Mouse (Mus musculus) liver, postnatal 0 days (tissue): ENCODE measurements at regions not wholly inside any gene's neighbourhood (a gene's known extent, or its start where the extent isn't known, plus 50 kb on each side); places are given as distances from the start of the nearest gene placed in this dataset.

Experiments
- CTCF ChIP-seq: sonication (generic); IDR thresholded peaks from 2 replicates; pipeline ENCODE4 v1.5.1; 2016; ENCODE audit warnings: antibody characterized with exemption, low read depth
- EP300 ChIP-seq: IDR thresholded peaks from 2 replicates; pipeline ENCODE4 v1.6.1; 2016; ENCODE audit warnings: antibody characterized with exemption, low read depth, mild to moderate bottlenecking

DNA sequence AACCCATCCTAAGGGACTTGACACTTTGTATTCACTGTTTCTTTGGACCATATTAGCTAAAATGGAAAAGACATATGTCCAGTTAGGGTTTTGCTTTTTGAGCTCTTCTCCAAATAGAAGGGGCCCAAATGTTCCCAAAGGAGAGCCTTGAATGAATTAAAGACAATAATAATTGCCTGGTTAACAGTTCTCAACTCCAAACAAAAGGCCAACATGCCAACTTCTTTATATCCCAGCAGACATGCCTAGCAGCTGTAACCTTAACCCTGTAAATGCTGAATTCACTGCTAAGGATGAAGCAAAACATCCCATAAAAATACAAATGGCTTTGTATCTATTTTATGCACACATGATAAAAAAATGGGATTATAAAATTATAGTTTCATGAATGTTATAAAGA is 264.2 kb upstream of the Gm10306 start:
- TF ChIP-seq CTCF = no peak
- TF ChIP-seq EP300 = no peak
